Mouse (Mus musculus) kidney, embryonic 16.5 days (tissue): ENCODE data around the gene Cygb. TPM values are rescaled to one million over a fixed set of nuclear protein-coding genes. Genes with fewer than 3 reads are reported as not detected.

ENCODE experiments used
- ATAC-seq: fragments of 200-750 bp; cut with Nextera tagmentation; 2 replicates; pipeline ENCODE4 v1.8.0; 2017; ENCODE audit warnings: moderate TSS enrichment; ENCODE audit not compliant: low FRiP score, low TSS enrichment
- H3K27ac ChIP-seq: fragments of 300-500 bp; sonication (generic); 2 replicates; pipeline ENCODE4 v1.5.1; 2014; ENCODE audit warnings: low read length
- H3K27me3 ChIP-seq: fragments of 300-500 bp; sonication (generic); 2 replicates; pipeline ENCODE4 v1.6.1; 2014; ENCODE audit warnings: low read length, control low read depth, mixed read lengths; ENCODE audit not compliant: insufficient read depth
- H3K36me3 ChIP-seq: fragments of 300-500 bp; sonication (generic); 2 replicates; pipeline ENCODE4 v1.6.1; 2014; ENCODE audit warnings: low read length, control low read depth, mixed read lengths; ENCODE audit not compliant: insufficient read depth
- H3K4me1 ChIP-seq: fragments of 300-500 bp; sonication (generic); 2 replicates; pipeline ENCODE4 v1.6.1; 2014; ENCODE audit warnings: low read length, control low read depth, mixed read lengths; ENCODE audit not compliant: insufficient read depth
- H3K4me2 ChIP-seq: fragments of 300-500 bp; sonication (generic); replicated peaks from 2 replicates; pipeline ENCODE4 v1.6.1; 2014; ENCODE audit warnings: low read depth, low read length
- H3K4me3 ChIP-seq: fragments of 300-500 bp; sonication (generic); 2 replicates; pipeline ENCODE4 v1.5.1; 2014; ENCODE audit warnings: mild to moderate bottlenecking, low read length
- H3K9ac ChIP-seq: fragments of 300-500 bp; sonication (generic); replicated peaks from 2 replicates; pipeline ENCODE4 v1.6.1; 2014; ENCODE audit warnings: low read length
- H3K9me3 ChIP-seq: fragments of 300-500 bp; sonication (generic); 2 replicates; pipeline ENCODE4 v1.6.1; 2016; ENCODE audit warnings: low read length, control low read depth
- WGBS: fragments of 180-500 bp; shearing (Covaris S2); extraction: QIAGEN DNeasy Blood & Tissue Kit; methylation state at CpG from one replicate; pipeline ENCODE4 v1.1.7; 2014; 5-methylcytosine and 5-hydroxymethylcytosine counted together
- polyA plus RNA-seq: library from polyadenylated mRNA; unstranded; fragments of >200 nt; fragmentation: Nextera tagmentation; extraction: Ambion mirVana; gene quantifications from 2 replicates; pipeline ENCODE4 v1.2.1, GENCODE M21; 2015

The Cygb gene
- polyA plus RNA-seq, 1 experiment from 2014 or later, result 17.0 TPM

GRCm38 (mm10) chr11:116649711-116650337, 4.3 kb downstream of the Cygb start:
- Histone ChIP-seq H3K9ac (no peak overlapping the region), H3K4me3 (no peak overlapping the region), H3K27ac (peak overlapping the region; percentile 92; the same call in 1 of the 2 replicates), H3K9me3 (no peaks in the 10 kb centered on the region), H3K4me1 (peaks cover 51% of the 10 kb centered on the region), H3K27me3 (peaks cover 23% of the 10 kb centered on the region), H3K4me2 (no peak overlapping the region), H3K36me3 (no peaks in the 10 kb centered on the region)
- ATAC-seq, result no peak
- WGBS, result 92% methylated on average over 13 of the region's 13 CpGs

GRCm38 (mm10) chr11:116648976-116649375, 5.1 kb downstream of the Cygb start:
- H3K27ac ChIP-seq, result peak overlapping the region; percentile 92
- H3K4me2 ChIP-seq, result no peak overlapping the region
- peaks cover 18% of the 10 kb centered on the region for H3K27me3 ChIP-seq
- 70% methylated on average over 10 of the region's 10 CpGs for WGBS
- H3K4me1 ChIP-seq, result peaks cover 50% of the 10 kb centered on the region
- 0 out of 2 replicates have a peak overlapping the region, but pooled peaks have one; percentile 4 for H3K9ac ChIP-seq
- H3K9me3 ChIP-seq, result no peaks in the 10 kb centered on the region
- ATAC-seq, result no peak
- H3K4me3 ChIP-seq, result no peak overlapping the region
- H3K36me3 ChIP-seq, result no peaks in the 10 kb centered on the region

DNA sequence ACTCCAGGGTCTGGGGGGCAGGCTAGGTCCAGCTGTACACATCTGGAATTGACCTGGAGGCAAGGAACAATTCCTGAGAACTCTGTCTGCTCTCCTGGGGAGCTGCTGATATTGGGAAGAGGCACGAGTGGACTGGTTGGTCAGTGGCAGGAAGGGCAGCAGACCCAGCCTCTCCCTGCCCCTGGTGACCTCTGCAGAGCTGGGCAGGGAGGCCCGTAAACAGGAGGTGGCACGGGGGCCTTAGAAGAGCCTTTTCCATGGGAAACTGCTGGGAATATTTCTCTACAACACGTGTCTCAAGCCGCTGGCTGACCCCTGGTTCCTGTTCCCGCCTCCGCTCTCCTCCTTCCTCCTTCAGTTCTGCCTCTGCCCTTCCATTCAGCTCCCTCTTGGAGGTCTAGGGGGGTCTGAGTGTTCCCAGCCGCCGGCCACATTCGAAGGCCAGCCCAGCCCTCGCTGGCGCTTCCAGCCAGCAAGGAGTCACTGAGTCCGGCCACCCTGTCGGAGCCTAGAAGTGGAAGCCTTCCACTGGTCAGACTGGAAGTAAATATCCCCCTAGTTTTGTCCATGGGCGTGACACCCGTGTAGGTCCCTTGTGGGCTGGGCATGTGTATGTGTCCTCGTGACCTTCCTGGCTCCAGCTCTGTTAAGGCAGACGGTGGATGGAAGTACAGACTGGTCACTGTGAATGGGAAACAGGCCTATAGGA, 5.7 kb downstream of the Cygb start:
- Histone ChIP-seq H3K36me3 (no peaks in the 10 kb centered on the region), H3K4me1 (peaks cover 50% of the 10 kb centered on the region), H3K4me2 (no peak overlapping the region), H3K27me3 (peaks cover 13% of the 10 kb centered on the region), H3K9ac (0 out of 2 replicates have a peak overlapping the region, but pooled peaks have one; percentile 4), H3K9me3 (no peaks in the 10 kb centered on the region), H3K27ac (peak overlapping the region; percentile 92), H3K4me3 (no peak overlapping the region)
- peak; percentile 49 for ATAC-seq
- 44% methylated on average over 18 of the region's 18 CpGs for WGBS

- Histone ChIP-seq H3K9me3 (no peaks in the 10 kb centered on the region), H3K36me3 (no peaks in the 10 kb centered on the region), H3K27me3 (peaks cover 4% of the 10 kb centered on the region), H3K4me3 (no peak overlapping the region), H3K4me1 (peaks cover 47% of the 10 kb centered on the region), H3K4me2 (no peak overlapping the region), H3K9ac (no peak overlapping the region), H3K27ac (peak overlapping the region; percentile 92)
- WGBS, result 50% methylated on average over 11 of the region's 11 CpGs
- 0 out of 2 replicates have a peak, but pooled peaks have one; percentile 14 for ATAC-seq
These were observed 6.6 kb downstream of the Cygb start for GRCm38 (mm10) chr11:116647340-116647991.

GRCm38 (mm10) chr11:116646771-116647170, 7.3 kb downstream of the Cygb start:
- Histone ChIP-seq H3K4me1 (peaks cover 47% of the 10 kb centered on the region), H3K27me3 (no peaks in the 10 kb centered on the region), H3K27ac (peak overlapping the region; percentile 92; the same call in 1 of the 2 replicates), H3K9ac (no peak overlapping the region), H3K4me2 (no peak overlapping the region), H3K4me3 (no peak overlapping the region), H3K36me3 (no peaks in the 10 kb centered on the region), H3K9me3 (no peaks in the 10 kb centered on the region)
- no peak for ATAC-seq
- 92% methylated on average over 7 of the region's 7 CpGs for WGBS

DNA sequence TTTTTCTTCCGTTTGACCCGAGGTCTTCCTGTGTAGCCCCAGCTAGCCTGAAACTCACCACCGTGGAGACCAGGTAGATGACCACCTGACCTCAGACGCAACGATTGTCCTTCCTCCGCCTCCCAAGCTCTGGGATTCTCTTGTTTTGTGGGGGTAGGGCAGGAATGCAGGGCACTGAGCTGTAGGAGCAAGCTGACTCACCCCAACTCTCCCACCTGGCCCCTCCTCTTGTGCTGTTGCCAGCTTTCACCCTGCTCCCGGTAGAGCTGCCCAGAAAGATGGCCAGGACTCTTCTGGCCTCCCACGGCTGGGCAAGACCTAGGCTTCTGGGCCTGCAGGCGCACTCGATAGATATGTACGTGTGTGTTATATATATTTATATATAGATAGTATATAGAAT, 8.0 kb downstream of the Cygb start:
- Histone ChIP-seq H3K27me3 (no peaks in the 10 kb centered on the region), H3K4me3 (no peak overlapping the region), H3K4me2 (no peak overlapping the region), H3K4me1 (peaks cover 47% of the 10 kb centered on the region), H3K9ac (no peak overlapping the region), H3K27ac (no peak overlapping the region), H3K9me3 (no peaks in the 10 kb centered on the region), H3K36me3 (no peaks in the 10 kb centered on the region)
- 53% methylated on average over 11 of the region's 11 CpGs for WGBS
- no peak for ATAC-seq

- Histone ChIP-seq H3K27ac (peak overlapping the region; percentile 43; the same call in 1 of the 2 replicates), H3K9ac (no peak overlapping the region), H3K27me3 (no peaks in the 10 kb centered on the region), H3K4me1 (peaks cover 47% of the 10 kb centered on the region), H3K9me3 (no peaks in the 10 kb centered on the region), H3K4me3 (no peak overlapping the region), H3K4me2 (no peak overlapping the region), H3K36me3 (no peaks in the 10 kb centered on the region)
- no peak for ATAC-seq
- WGBS, result 33% methylated on average over 8 of the region's 8 CpGs
These were observed 8.5 kb downstream of the Cygb start for GRCm38 (mm10) chr11:116645446-116646110.

DNA sequence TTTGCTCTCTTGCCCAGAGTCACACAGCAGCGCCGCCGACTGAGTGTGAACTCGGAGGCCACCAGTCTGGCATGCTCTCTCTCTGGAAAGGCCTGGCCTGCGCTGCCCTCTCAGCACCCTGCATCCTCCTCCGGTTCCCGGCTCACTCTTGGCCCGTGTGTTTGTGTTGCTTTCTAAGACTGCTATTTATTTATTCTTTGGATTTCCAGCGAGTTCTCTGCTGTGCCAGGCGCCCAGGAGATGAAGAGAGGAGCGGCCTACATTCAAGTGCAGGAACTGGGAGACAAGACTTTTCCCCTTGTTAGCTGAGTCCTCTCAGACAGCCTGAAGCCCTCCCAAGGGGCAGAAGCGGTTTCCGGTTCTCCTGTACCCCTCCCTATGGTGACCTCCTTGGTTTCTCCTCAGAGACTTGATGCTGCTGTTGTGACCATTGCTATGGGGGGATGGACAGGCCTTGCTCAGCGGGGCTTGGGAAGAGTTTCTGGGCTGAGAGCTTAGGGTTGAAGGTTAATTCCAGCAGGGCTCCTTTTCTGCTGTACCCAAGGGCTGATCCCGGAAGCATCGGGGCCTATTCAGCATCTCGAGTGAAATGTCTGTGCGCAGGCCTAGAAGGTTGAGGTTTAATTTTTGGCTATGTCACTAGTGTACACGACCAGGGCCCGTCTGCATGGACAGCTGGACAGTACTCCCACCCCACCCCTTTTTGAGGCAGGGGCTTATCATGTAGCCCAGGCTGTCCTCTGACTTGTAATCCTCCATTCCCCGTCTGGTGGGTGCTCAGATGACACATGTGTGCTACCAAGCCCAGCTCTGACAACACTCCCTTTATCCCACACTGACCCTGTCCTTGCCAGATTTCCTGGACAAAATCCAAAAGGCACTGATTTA, 9.6 kb downstream of the Cygb start:
- Histone ChIP-seq H3K4me1 (peaks cover 47% of the 10 kb centered on the region), H3K27me3 (no peaks in the 10 kb centered on the region), H3K27ac (peak overlapping the region; percentile 40), H3K9ac (0 out of 2 replicates have a peak overlapping the region, but pooled peaks have one; percentile 28), H3K4me3 (no peak overlapping the region), H3K4me2 (0 out of 2 replicates have a peak overlapping the region, but pooled peaks have one; percentile 49), H3K9me3 (no peaks in the 10 kb centered on the region), H3K36me3 (no peaks in the 10 kb centered on the region)
- ATAC-seq, result no peak
- WGBS, result 36% methylated on average over 21 of the region's 21 CpGs
